13 mouse cellular contexts compared by ENCODE assay signal in the genomic region with DNA sequence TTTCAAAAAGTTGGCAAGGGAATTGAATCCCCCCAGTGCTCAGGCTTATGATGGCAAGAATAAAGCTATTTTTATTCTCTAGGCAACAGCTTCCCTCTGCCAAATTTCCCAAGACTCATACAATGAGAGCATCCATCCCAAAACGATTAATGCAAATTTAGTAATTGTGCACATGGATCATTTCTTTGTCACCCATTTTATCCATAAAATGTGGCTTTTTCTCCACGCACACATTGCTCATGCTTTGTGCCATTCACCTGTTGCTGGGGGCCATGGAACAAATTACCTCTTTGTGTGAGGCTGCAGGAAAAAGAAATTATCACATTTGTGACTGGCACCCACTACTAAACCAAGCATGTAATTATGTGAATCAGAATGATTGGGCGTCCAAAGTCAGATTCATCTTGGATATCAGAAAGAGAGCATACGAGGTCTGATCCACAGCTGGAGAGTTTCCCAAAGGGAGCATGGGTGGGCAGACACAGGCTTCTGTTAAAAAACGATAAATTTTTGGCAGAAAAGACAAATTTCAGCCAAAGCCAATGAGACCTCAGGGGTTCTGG.
A peak's percentile ranks its signal among the peaks of the same experiment; 100 is the strongest.
DNase-seq lines count a peak whose midpoint lies in the region; ATAC-seq and TF ChIP-seq lines count a peak whose summit lies in the region.
"Had no signal": no experiment of that assay in that cellular context is flagged by ENCODE, and none has a peak within 500 bp of the region (broad histone marks: within the 10 kb centered on the region; RNA-seq: fewer than 3 reads in every experiment).

No protein-coding gene starts in this region.

- peaks cover 10% of the 10 kb centered on the region for H3K4me1 ChIP-seq in forebrain, postnatal 0 days (ENCODE audit: insufficient read depth)
- H3K4me1 ChIP-seq in midbrain, embryonic 12.5 days, result peaks cover 10% of the 10 kb centered on the region

- intact Hi-C loops in heart, postnatal 14 days (cut with DNase I), result no loop called here

- H3K27me3 ChIP-seq in forebrain, postnatal 0 days (ENCODE audit: insufficient read depth, low read length), result no peaks in the 10 kb centered on the region
- H3K27me3 ChIP-seq in midbrain, embryonic 12.5 days, result no peaks in the 10 kb centered on the region

- 10% methylated on average over 5 of the region's 5 CpGs for WGBS in forebrain, postnatal 0 days
- WGBS in midbrain, embryonic 12.5 days, result 30% methylated on average over 5 of the region's 5 CpGs

- DNase-seq in right cerebral cortex, postnatal 10 days (ENCODE audit: low spot score in 2 of 2), result peak; percentile 22 to 23
- no peak for DNase-seq in right cerebral cortex, adult 18-20 months
- peak; percentile 67 for DNase-seq in forebrain, postnatal 0 days
- DNase-seq in heart, postnatal 14 days, result no peak
- DNase-seq in thymus, postnatal 10 days (ENCODE audit: low spot score in 2 of 2), result no peak
- no peak for DNase-seq in spleen, postnatal 4 days (ENCODE audit: low spot score in 2 of 2)
- DNase-seq: adrenal gland, postnatal 25 days; cerebellum, adult 18-20 months; lung, postnatal 4 days; right cerebral cortex, postnatal 25 days; thymus, postnatal 4 days had no signal

- TF ChIP-seq CTCF in forebrain, postnatal 0 days (IDR thresholded peaks at IDR 0.05; ENCODE audit: low read depth), result no peak

- H3K27ac ChIP-seq in forebrain, postnatal 0 days (ENCODE audit: low read depth, low read length), result no peak overlapping the region
- no peak overlapping the region for H3K27ac ChIP-seq in midbrain, embryonic 12.5 days (replicated peaks)
- H3K27ac ChIP-seq: left cerebral cortex, adult 2 months had no signal

- no peaks in the 10 kb centered on the region for H3K9me3 ChIP-seq in forebrain, postnatal 0 days (ENCODE audit: low read length)
- H3K9me3 ChIP-seq in midbrain, embryonic 12.5 days, result no peaks in the 10 kb centered on the region

- H3K4me3 ChIP-seq in forebrain, postnatal 0 days (ENCODE audit: low read depth, low read length), result no peak overlapping the region
- H3K4me3 ChIP-seq in midbrain, embryonic 12.5 days, result no peak overlapping the region
- H3K4me3 ChIP-seq: left cerebral cortex, adult 2 months had no signal

- peak; percentile 83 for ATAC-seq in forebrain, postnatal 0 days
- ATAC-seq in midbrain, embryonic 12.5 days (ENCODE audit: low FRiP score, low read depth), result peak; percentile 74

- H3K4me2 ChIP-seq in forebrain, postnatal 0 days (ENCODE audit: low read depth), result 0 out of 2 replicates have a peak overlapping the region, but pooled peaks have one; percentile 24
- no peak overlapping the region for H3K4me2 ChIP-seq in midbrain, embryonic 12.5 days (replicated peaks)

- no peak overlapping the region for H3K9ac ChIP-seq in forebrain, postnatal 0 days
- H3K9ac ChIP-seq in midbrain, embryonic 12.5 days (replicated peaks), result no peak overlapping the region

- no peaks in the 10 kb centered on the region for H3K36me3 ChIP-seq in forebrain, postnatal 0 days (ENCODE audit: insufficient read depth)
- no peaks in the 10 kb centered on the region for H3K36me3 ChIP-seq in midbrain, embryonic 12.5 days

Comparison
In these comparisons a context has a peak if more than half of its experiments do, and no peak if none do; other contexts are left out.
1. DNase-seq: peak in right cerebral cortex, postnatal 10 days (2 of 2) and forebrain, postnatal 0 days (single experiment); none in right cerebral cortex, adult 18-20 months (single experiment), heart, postnatal 14 days (0 of 2), thymus, postnatal 10 days (0 of 2) and spleen, postnatal 4 days (0 of 2).